Mouse (Mus musculus) hindbrain, embryonic 10.5 days (tissue): ENCODE results near the gene Inpp5a. TPM values are rescaled to one million over a fixed set of nuclear protein-coding genes. Genes with fewer than 3 reads are reported as not detected.

Experiments used
- DNase-seq: peaks from one replicate; pipeline ENCODE4 v3.0.0-alpha.2; 2017; ENCODE audit warnings: low spot score
- H3K27ac ChIP-seq: fragments of 300-500 bp; sonication (generic); 2 replicates; pipeline ENCODE4 v1.5.1; 2016; ENCODE audit warnings: mild to moderate bottlenecking, moderate library complexity
- H3K27me3 ChIP-seq: fragments of 300-500 bp; sonication (generic); 2 replicates; pipeline ENCODE4 v1.6.1; 2016; ENCODE audit warnings: mild to moderate bottlenecking; ENCODE audit not compliant: poor library complexity, insufficient read depth, severe bottlenecking
- H3K36me3 ChIP-seq: fragments of 300-500 bp; sonication (generic); 2 replicates; pipeline ENCODE4 v1.6.1; 2016; ENCODE audit warnings: mild to moderate bottlenecking, moderate library complexity
- H3K4me1 ChIP-seq: fragments of 300-500 bp; sonication (generic); replicated peaks from 2 replicates; pipeline ENCODE4 v1.6.1; 2016; ENCODE audit warnings: mild to moderate bottlenecking
- H3K4me3 ChIP-seq: fragments of 300-500 bp; sonication (generic); 2 replicates; pipeline ENCODE4 v1.5.1; 2016; ENCODE audit warnings: mild to moderate bottlenecking, moderate library complexity
- H3K9me3 ChIP-seq: fragments of 300-500 bp; sonication (generic); 2 replicates; pipeline ENCODE4 v1.6.1; 2016; ENCODE audit warnings: mild to moderate bottlenecking, moderate library complexity
- WGBS: fragments of 180-500 bp; shearing (Covaris S2); methylation state at CpG from one replicate; pipeline ENCODE4 v1.1.7; 2016; 5-methylcytosine and 5-hydroxymethylcytosine counted together
- polyA plus RNA-seq: library from polyadenylated mRNA; unstranded; fragments of >200 nt; fragmentation: Nextera tagmentation; extraction: Ambion mirVana; gene quantifications from 2 replicates; pipeline ENCODE4 v1.2.1, GENCODE M21; 2016

Gene Inpp5a
- polyA plus RNA-seq, 1 experiment from 2014 or later = 19.0 TPM

GRCm38 (mm10) chr7:139572665-139573064 lies 183.8 kb downstream of the Inpp5a start:
- H3K4me1 ChIP-seq = peaks cover 6% of the 10 kb centered on the region; the same call in 1 of the 2 replicates
- no peak overlapping the region for H3K4me3 ChIP-seq
- H3K27ac ChIP-seq = no peak overlapping the region
- peaks cover 14% of the 10 kb centered on the region for H3K36me3 ChIP-seq
- no peaks in the 10 kb centered on the region for H3K9me3 ChIP-seq
- H3K27me3 ChIP-seq = peaks cover 91% of the 10 kb centered on the region
- no peak for DNase-seq
- WGBS = 80% methylated on average over 3 of the region's 3 CpGs

DNA sequence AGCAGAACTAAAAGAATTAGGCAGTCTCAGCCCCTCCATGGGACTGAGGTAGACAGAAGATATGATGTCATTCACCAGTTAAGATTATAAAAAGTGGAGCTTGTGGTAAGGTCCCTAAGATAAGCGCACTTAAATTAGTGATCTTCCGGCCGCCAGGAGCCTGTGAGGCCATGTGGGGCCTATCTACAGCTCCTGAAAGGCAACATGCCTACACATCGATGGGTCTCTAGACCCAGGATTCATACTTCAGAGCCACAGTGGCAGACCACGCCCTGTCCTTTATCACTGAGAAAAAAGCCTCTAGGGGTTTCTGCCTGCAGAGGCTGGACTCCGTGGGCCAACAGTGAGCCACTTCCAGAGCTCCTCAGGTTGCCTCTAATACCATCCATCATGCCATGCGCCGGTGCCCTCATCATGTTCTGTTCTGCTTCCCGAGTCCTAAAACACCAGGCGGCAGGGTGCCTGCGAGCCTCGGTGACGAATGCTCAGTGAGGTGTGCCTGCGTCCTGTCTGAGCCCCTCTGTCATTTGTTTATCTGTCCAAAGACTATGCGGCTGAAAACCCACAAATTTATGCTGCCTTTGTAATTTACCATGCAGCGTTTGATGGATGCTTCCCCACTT lies 187.3 kb downstream of the Inpp5a start:
- Histone ChIP-seq H3K9me3 (no peaks in the 10 kb centered on the region), H3K4me3 (no peak overlapping the region), H3K4me1 (peaks cover 23% of the 10 kb centered on the region), H3K27ac (no peak overlapping the region), H3K27me3 (peaks cover 99% of the 10 kb centered on the region), H3K36me3 (peaks cover 38% of the 10 kb centered on the region)
- DNase-seq = no peak
- WGBS = 69% methylated on average over 16 of the region's 16 CpGs

- Histone ChIP-seq H3K4me1 (peaks cover 49% of the 10 kb centered on the region), H3K36me3 (peaks cover 38% of the 10 kb centered on the region), H3K9me3 (no peaks in the 10 kb centered on the region), H3K4me3 (peak overlapping the region; percentile 61), H3K27ac (peak overlapping the region; percentile 62; the same call in 1 of the 2 replicates), H3K27me3 (peaks cover 100% of the 10 kb centered on the region)
- no peak for DNase-seq
- 50% methylated on average over 21 of the region's 21 CpGs for WGBS
Measured at GRCm38 (mm10) chr7:139579261-139579905, 190.5 kb downstream of the Inpp5a start.

DNA sequence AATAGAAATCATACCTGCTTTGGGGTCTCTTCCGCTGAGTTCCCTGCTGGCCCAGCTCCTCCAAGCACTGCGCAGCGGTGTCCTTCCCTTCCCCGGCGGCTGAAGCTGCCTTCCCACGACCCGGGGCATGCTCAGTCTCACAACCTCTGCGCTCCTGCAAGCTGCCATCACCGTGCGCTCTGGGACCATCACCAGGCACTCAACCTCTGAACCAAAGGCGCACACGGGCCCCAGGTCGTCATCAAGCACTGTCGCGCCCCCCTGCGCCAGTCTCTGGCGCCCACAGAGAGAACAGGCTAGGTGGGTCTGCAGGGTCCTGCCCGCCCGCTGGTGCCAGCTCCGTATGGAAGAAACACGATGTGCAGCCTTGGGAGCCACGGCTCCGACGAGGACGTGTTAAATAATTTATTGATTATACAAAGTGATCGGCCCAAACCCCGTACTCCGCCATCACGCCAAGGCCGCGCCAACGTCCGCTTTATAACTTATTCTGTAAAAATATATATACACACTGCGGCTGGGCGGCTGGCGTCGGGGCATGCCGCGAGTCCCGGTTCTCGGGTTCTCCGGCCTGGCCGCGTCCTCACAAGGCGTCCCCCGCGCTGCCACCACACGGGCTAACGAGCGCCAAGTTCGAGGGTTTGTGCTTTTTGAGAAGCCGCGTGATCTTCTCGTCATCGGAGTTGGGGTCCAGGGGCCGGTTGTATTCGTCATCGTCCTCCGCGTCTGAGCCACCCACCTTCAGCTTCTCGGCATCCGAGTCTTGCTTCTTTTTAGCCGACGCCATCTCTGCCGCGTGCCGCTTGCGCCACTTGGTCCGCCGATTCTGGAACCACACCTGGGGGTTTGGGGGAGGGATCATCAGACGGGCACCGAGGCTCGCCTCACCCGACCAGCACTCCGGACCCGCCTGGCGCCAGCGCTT lies 192.2 kb downstream of the Inpp5a start:
- peak overlapping the region; percentile 61 for H3K4me3 ChIP-seq
- H3K4me1 ChIP-seq = peaks cover 66% of the 10 kb centered on the region
- peak overlapping the region; percentile 87 for H3K27ac ChIP-seq
- peaks cover 30% of the 10 kb centered on the region for H3K36me3 ChIP-seq
- DNase-seq = peak; percentile 62
- H3K27me3 ChIP-seq = peaks cover 100% of the 10 kb centered on the region
- H3K9me3 ChIP-seq = no peaks in the 10 kb centered on the region
- WGBS = 1% methylated on average over 78 of the region's 78 CpGs

- peak overlapping the region; percentile 61 for H3K4me3 ChIP-seq
- H3K36me3 ChIP-seq = peaks cover 30% of the 10 kb centered on the region
- no peak for DNase-seq
- H3K4me1 ChIP-seq = peaks cover 65% of the 10 kb centered on the region
- peak overlapping the region; percentile 87 for H3K27ac ChIP-seq
- H3K9me3 ChIP-seq = no peaks in the 10 kb centered on the region
- H3K27me3 ChIP-seq = peaks cover 100% of the 10 kb centered on the region
- under 1% methylated on average over 82 of the region's 82 CpGs for WGBS
Measured at GRCm38 (mm10) chr7:139581801-139582571, 193.1 kb downstream of the Inpp5a start.

- H3K27ac ChIP-seq = peak within 1 kb of the TSS; percentile 87
- peaks cover 24% of the 10 kb centered on the region for H3K36me3 ChIP-seq
- peaks cover 62% of the 10 kb centered on the region for H3K4me1 ChIP-seq
- WGBS = under 1% methylated on average over 56 of the region's 56 CpGs
- H3K27me3 ChIP-seq = peaks cover 100% of the 10 kb centered on the region
- no peaks in the 10 kb centered on the region for H3K9me3 ChIP-seq
- peak; percentile 83 for DNase-seq
- peak within 1 kb of the TSS; percentile 61 for H3K4me3 ChIP-seq
Measured at GRCm38 (mm10) chr7:139582595-139582994, 193.7 kb downstream of the Inpp5a start, which contains the start of gene Nkx6-2. Gene Nkx6-2, minus strand, starts transcription at chr7:139582797.

- 0 out of 2 replicates have a peak overlapping the region, but pooled peaks have one; percentile 73 for H3K27ac ChIP-seq
- H3K9me3 ChIP-seq = no peaks in the 10 kb centered on the region
- peak; percentile 35 for DNase-seq
- peaks cover 100% of the 10 kb centered on the region for H3K27me3 ChIP-seq
- 10% methylated on average over 17 of the region's 17 CpGs for WGBS
- peaks cover 62% of the 10 kb centered on the region for H3K4me1 ChIP-seq
- peak overlapping the region; percentile 61 for H3K4me3 ChIP-seq
- peaks cover 18% of the 10 kb centered on the region for H3K36me3 ChIP-seq
Measured at GRCm38 (mm10) chr7:139583094-139583737, 194.3 kb downstream of the Inpp5a start.

DNA sequence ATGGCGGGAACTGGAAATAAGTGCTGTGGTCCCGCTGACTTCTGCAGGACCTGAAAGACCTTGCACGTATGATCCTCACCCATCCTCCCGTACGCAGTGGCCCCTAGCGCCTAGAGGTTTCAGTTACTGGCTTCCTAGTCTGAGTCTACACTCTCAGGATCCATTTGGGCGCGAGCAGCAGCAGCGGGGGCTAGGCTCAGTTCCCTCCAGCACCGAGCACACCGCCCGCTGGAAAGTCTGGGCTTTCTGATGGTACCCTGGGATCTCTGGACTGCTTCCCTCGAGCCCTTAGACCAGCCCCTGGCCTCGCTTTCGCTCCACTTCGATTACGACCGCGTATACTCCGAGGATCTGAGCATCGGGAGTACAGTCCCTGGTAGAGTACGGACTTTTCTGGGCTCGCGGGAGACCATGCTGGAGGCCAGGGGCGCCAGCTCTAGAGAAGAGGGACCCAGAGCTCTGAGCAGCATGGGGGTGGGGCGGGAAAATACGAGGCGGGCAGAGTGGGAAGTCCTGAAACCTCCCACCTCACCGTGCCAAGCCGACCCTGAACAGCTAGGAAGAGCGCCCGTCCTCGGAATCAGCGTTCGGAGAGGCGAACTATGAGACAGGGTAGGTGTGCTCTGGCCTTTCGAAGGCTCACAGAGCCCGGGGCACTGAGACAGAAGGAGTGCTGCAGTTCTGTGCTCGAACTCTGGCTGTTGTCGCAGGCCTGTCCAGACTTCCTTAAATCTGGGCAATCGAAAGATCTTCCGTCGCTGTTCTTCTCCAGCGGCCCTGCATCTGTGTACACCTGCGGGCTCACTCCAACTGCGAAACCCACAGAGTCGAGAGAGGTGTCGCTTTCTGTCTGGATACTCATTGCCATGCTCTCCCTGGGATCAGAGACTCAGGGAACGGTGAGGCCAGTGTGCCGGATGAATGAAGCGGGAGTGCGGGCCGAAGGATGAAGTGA lies 195.6 kb downstream of the Inpp5a start:
- Histone ChIP-seq H3K4me1 (peaks cover 62% of the 10 kb centered on the region), H3K27ac (peak overlapping the region; percentile 73), H3K4me3 (peak overlapping the region; percentile 61), H3K36me3 (peaks cover 7% of the 10 kb centered on the region; the same call in 1 of the 2 replicates), H3K9me3 (no peaks in the 10 kb centered on the region), H3K27me3 (peaks cover 100% of the 10 kb centered on the region)
- DNase-seq = peak; percentile 54
- 1% methylated on average over 53 of the region's 53 CpGs for WGBS

- peak; percentile 44 for DNase-seq
- 0 out of 2 replicates have a peak, but pooled peaks cover 3% of the 10 kb centered on the region for H3K36me3 ChIP-seq
- no peaks in the 10 kb centered on the region for H3K9me3 ChIP-seq
- WGBS = 2% methylated on average over 29 of the region's 29 CpGs
- H3K4me3 ChIP-seq = peak overlapping the region; percentile 61
- H3K27me3 ChIP-seq = peaks cover 99% of the 10 kb centered on the region
- peaks cover 58% of the 10 kb centered on the region for H3K4me1 ChIP-seq
- H3K27ac ChIP-seq = peak overlapping the region; percentile 73
Measured at GRCm38 (mm10) chr7:139585183-139585821, 196.4 kb downstream of the Inpp5a start.

DNA sequence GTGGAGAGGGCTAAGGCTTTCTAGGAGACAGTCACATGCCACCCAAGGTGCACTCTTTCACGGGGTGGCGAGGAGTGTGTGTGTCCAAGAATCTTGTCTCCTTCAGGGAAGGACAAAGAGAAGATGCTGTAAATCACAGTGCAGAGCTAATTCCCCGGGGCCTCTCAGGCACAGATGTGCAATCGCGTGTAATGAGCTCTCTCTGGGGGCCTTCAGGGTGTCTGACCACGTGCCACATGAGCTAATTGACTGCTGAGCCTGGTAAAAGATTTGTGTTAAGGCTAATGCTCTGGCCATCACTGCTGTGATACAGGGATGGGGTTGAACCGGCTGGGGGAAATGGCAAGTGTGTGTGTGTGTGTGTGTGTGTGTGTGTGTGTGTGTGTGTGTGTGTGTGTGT lies 199.0 kb downstream of the Inpp5a start:
- H3K27ac ChIP-seq = no peak overlapping the region
- WGBS = 45% methylated on average over 7 of the region's 7 CpGs
- peak; percentile 17 for DNase-seq
- H3K4me3 ChIP-seq = no peak overlapping the region
- H3K36me3 ChIP-seq = no peaks in the 10 kb centered on the region
- peaks cover 86% of the 10 kb centered on the region for H3K27me3 ChIP-seq
- H3K4me1 ChIP-seq = peaks cover 32% of the 10 kb centered on the region
- H3K9me3 ChIP-seq = no peaks in the 10 kb centered on the region
